ENCODE assay signal across 25 mouse cellular contexts in genomic region chr9:87734631-87735030, GRCm38 (mm10). TPM values are rescaled to one million over a fixed set of nuclear protein-coding genes. Genes with fewer than 3 reads are reported as not detected.
A peak's percentile ranks its signal among the peaks of the same experiment; 100 is the strongest.
DNase-seq lines count a peak whose midpoint lies in the region; ATAC-seq lines count a peak whose summit lies in the region.
"Had no signal": no experiment of that assay in that cellular context is flagged by ENCODE, and none has a peak within 500 bp of the region (broad histone marks: within the 10 kb centered on the region; RNA-seq: fewer than 3 reads in every experiment).

No protein-coding gene starts in this region.

- H3K9ac ChIP-seq in heart, embryonic 16.5 days (ENCODE audit: low read length) = no peak overlapping the region
- no peak overlapping the region for H3K9ac ChIP-seq in heart, embryonic 11.5 days (ENCODE audit: low read depth, low read length)
- no peak overlapping the region for H3K9ac ChIP-seq in neural tube, embryonic 15.5 days (replicated peaks)
- H3K9ac ChIP-seq in limb, embryonic 12.5 days (replicated peaks) = no peak overlapping the region
- H3K9ac ChIP-seq: neural tube, embryonic 13.5 days had no signal

- peak; percentile 49 for DNase-seq in neural tube, embryonic 10.5 days (ENCODE audit: extremely low spot score, low spot score)
- no peak for DNase-seq in left cerebral cortex, postnatal 36 days (ENCODE audit: low spot score in 2 of 2)
- no peak for DNase-seq in thymus, postnatal 0 days (ENCODE audit: low spot score)
- DNase-seq: adrenal gland, postnatal 36 days; B cell, adult 2 months; cerebellum, adult 9-10 months; gastrocnemius, adult 2 months; lung, adult 18-20 months; lung, postnatal 14 days; right cerebral cortex, postnatal 14 days; spleen, adult 18-20 months; thymus, postnatal 36 days had no signal

- H3K4me3 ChIP-seq in heart, embryonic 16.5 days (ENCODE audit: low read length) = no peak overlapping the region
- no peak overlapping the region for H3K4me3 ChIP-seq in heart, embryonic 11.5 days (ENCODE audit: low read depth, low read length)
- H3K4me3 ChIP-seq in neural tube, embryonic 15.5 days (replicated peaks) = no peak overlapping the region
- H3K4me3 ChIP-seq in limb, embryonic 12.5 days (replicated peaks) = 0 out of 2 replicates have a peak overlapping the region, but pooled peaks have one; percentile 4
- H3K4me3 ChIP-seq: forebrain, embryonic 10.5 days; gastrocnemius, adult 2 months; neural tube, embryonic 13.5 days had no signal

- no peaks in the 10 kb centered on the region for H3K9me3 ChIP-seq in heart, embryonic 16.5 days (replicated peaks; ENCODE audit: control insufficient read depth, low read length)
- no peaks in the 10 kb centered on the region for H3K9me3 ChIP-seq in heart, embryonic 11.5 days (replicated peaks; ENCODE audit: control insufficient read depth, low read length)
- no peaks in the 10 kb centered on the region for H3K9me3 ChIP-seq in neural tube, embryonic 15.5 days (replicated peaks)
- no peaks in the 10 kb centered on the region for H3K9me3 ChIP-seq in limb, embryonic 12.5 days
- H3K9me3 ChIP-seq: forebrain, embryonic 10.5 days; neural tube, embryonic 13.5 days had no signal

- no peaks in the 10 kb centered on the region for H3K36me3 ChIP-seq in heart, embryonic 16.5 days (ENCODE audit: control insufficient read depth, insufficient read depth)
- H3K36me3 ChIP-seq in heart, embryonic 11.5 days (ENCODE audit: control insufficient read depth, insufficient read depth, low read length) = no peaks in the 10 kb centered on the region
- H3K36me3 ChIP-seq in neural tube, embryonic 15.5 days = no peaks in the 10 kb centered on the region
- H3K36me3 ChIP-seq in limb, embryonic 12.5 days = no peaks in the 10 kb centered on the region
- H3K36me3 ChIP-seq: forebrain, embryonic 10.5 days; neural tube, embryonic 13.5 days had no signal

- peaks cover 47% of the 10 kb centered on the region for H3K27me3 ChIP-seq in heart, embryonic 16.5 days (ENCODE audit: control insufficient read depth, insufficient read depth, low read length)
- H3K27me3 ChIP-seq in heart, embryonic 11.5 days (ENCODE audit: control insufficient read depth, insufficient read depth, low read length) = peaks cover 66% of the 10 kb centered on the region
- peaks cover 80% of the 10 kb centered on the region for H3K27me3 ChIP-seq in neural tube, embryonic 15.5 days (replicated peaks)
- H3K27me3 ChIP-seq in limb, embryonic 12.5 days = peaks cover 68% of the 10 kb centered on the region

- 24% methylated on average over 9 of the region's 9 CpGs for WGBS in heart, embryonic 16.5 days
- WGBS in heart, embryonic 11.5 days (ENCODE audit: insufficient replicate concordance) = 6% methylated on average over 9 of the region's 9 CpGs
- 7% methylated on average over 9 of the region's 9 CpGs for WGBS in neural tube, embryonic 15.5 days
- 5% methylated on average over 9 of the region's 9 CpGs for WGBS in limb, embryonic 12.5 days

- H3K27ac ChIP-seq in heart, embryonic 16.5 days (ENCODE audit: low read length) = peak overlapping the region; percentile 8; the same call in 1 of the 2 replicates
- no peak overlapping the region for H3K27ac ChIP-seq in heart, embryonic 11.5 days (ENCODE audit: low read depth, low read length)
- no peak overlapping the region for H3K27ac ChIP-seq in neural tube, embryonic 15.5 days (replicated peaks)
- no peak overlapping the region for H3K27ac ChIP-seq in limb, embryonic 12.5 days
- H3K27ac ChIP-seq: forebrain, embryonic 10.5 days; gastrocnemius, adult 2 months; kidney, postnatal 0 days; neural tube, embryonic 13.5 days had no signal

- intact Hi-C loops in left cerebral cortex, postnatal 36 days (cut with DNase I) = loop anchor here (5.0 kb wide), 1 partner anchor 312 kb away; no protein-coding TSS in a partner anchor

- ATAC-seq in heart, embryonic 16.5 days (replicated peaks; ENCODE audit: extremely low read depth, insufficient read depth, low FRiP score) = no peak
- ATAC-seq in heart, embryonic 11.5 days (replicated peaks; ENCODE audit: insufficient number of reproducible peaks, low FRiP score, low TSS enrichment) = no peak
- no peak for ATAC-seq in neural tube, embryonic 15.5 days (ENCODE audit: low FRiP score)
- ATAC-seq in limb, embryonic 12.5 days (ENCODE audit: insufficient number of reproducible peaks, insufficient read depth, low FRiP score, low TSS enrichment, low read depth) = no peak
- ATAC-seq: hindbrain, embryonic 16.5 days; intestine, postnatal 0 days had no signal

- peaks cover 7% of the 10 kb centered on the region for H3K4me1 ChIP-seq in heart, embryonic 16.5 days (ENCODE audit: control insufficient read depth, insufficient read depth, low read length)
- peaks cover 9% of the 10 kb centered on the region for H3K4me1 ChIP-seq in heart, embryonic 11.5 days (ENCODE audit: control insufficient read depth, insufficient read depth, low read length)
- H3K4me1 ChIP-seq in neural tube, embryonic 15.5 days = peaks cover 24% of the 10 kb centered on the region
- H3K4me1 ChIP-seq in limb, embryonic 12.5 days (replicated peaks) = peaks cover 55% of the 10 kb centered on the region

- H3K4me2 ChIP-seq in heart, embryonic 16.5 days (ENCODE audit: low read depth, low read length) = 0 out of 2 replicates have a peak overlapping the region, but pooled peaks have one; percentile 11
- H3K4me2 ChIP-seq in heart, embryonic 11.5 days = no peak overlapping the region
- no peak overlapping the region for H3K4me2 ChIP-seq in neural tube, embryonic 15.5 days
- H3K4me2 ChIP-seq in limb, embryonic 12.5 days = peak overlapping the region; percentile 54
- H3K4me2 ChIP-seq: neural tube, embryonic 13.5 days had no signal

RNA-seq across cellular contexts. Expression of gene Tbx18, which starts 3.6 kb away (rescaled TPM):
- 7.5 and 8.4 TPM in 2 replicates for polyA plus RNA-seq in heart, embryonic 16.5 days (2015; fragmentation: Nextera tagmentation; extraction: Ambion mirVana)
- 15.9 and 16.7 TPM in 2 replicates for polyA plus RNA-seq in heart, embryonic 11.5 days (2014; fragmentation: Nextera tagmentation; extraction: Ambion mirVana)
- 0.87 and 0.98 TPM in 2 replicates for polyA plus RNA-seq in neural tube, embryonic 15.5 days (2015; fragmentation: Nextera tagmentation; extraction: Ambion mirVana)
- polyA plus RNA-seq in limb, embryonic 12.5 days (2016; fragmentation: Nextera tagmentation; extraction: Ambion mirVana) = 28.0 and 35.3 TPM in 2 replicates
- 1 to 10 TPM; 2.4 to 3.3 TPM for total RNA-seq in left cerebral cortex, postnatal 36 days (2021)
- 0.27 and 0.31 TPM in 2 replicates for polyA plus RNA-seq in thymus, postnatal 0 days (2015; fragmentation: Nextera tagmentation; extraction: Ambion mirVana)
- total RNA-seq: common myeloid progenitor, adult 5-6 weeks; liver, adult 2 months; megakaryocyte, adult 5-6 weeks; monocyte, adult 5-6 weeks had no signal
- polyA plus RNA-seq: liver, adult 2 months had no signal

Comparison
In these comparisons a context has a peak if more than half of its experiments do, and no peak if none do; other contexts are left out.
1. H3K4me2 ChIP-seq: peak in heart, embryonic 16.5 days (single experiment) and limb, embryonic 12.5 days (single experiment); none in heart, embryonic 11.5 days (single experiment) and neural tube, embryonic 15.5 days (single experiment).